Mouse (Mus musculus): ENCODE measurements at regions not wholly inside any gene's neighbourhood (a gene's known extent, or its start where the extent isn't known, plus 50 kb on each side); places are given as distances from the start of the nearest gene placed in this dataset.

DNA sequence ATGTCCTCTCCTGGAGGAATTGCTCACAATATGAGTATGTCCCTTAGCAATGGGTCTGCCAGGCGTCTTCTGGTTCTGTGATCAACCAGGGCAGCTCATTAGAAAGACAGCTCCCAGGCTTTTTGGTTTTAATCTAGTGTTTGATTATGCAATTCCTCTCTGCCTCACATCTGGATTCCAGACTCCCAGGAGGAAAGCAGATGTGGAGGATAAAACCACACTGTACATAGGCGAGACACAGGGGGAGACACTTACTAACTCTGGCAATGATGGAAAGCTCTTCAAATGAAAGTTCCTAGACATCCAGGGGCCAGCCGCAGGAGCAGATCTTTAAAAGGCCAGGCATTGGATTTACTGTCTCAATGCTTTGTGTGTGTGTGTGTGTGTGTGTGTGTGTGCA, 116.4 kb upstream of the Tet2 start:
- Histone ChIP-seq H3K4me1 (ENCODE audit: control insufficient read depth, insufficient read depth, insufficient read length) (peaks cover 5% of the 10 kb centered on the region; the same call in 1 of the 2 replicates), H3K27ac (ENCODE audit: insufficient read depth, low read length) (no peak overlapping the region), H3K27me3 (ENCODE audit: control insufficient read depth, insufficient read depth, low read length) (no peaks in the 10 kb centered on the region), H3K4me3 (ENCODE audit: extremely low read depth, insufficient read depth, insufficient read length) (no peak overlapping the region), H3K36me3 (ENCODE audit: control insufficient read depth, insufficient read depth, low read length) (no peaks in the 10 kb centered on the region)
- no peak for DNase-seq (ENCODE audit: low read depth in 1 of 2, low spot score in 2 of 2)
- 93% methylated on average over 3 of the region's 3 CpGs for WGBS
- TF ChIP-seq CTCF (IDR thresholded peaks at IDR 0.05; ENCODE audit: extremely low read depth, insufficient read depth, insufficient read length, insufficient replicate concordance) (no peak), POLR2A (IDR thresholded peaks at IDR 0.05; ENCODE audit: low read depth, low read length) (no peak)

- H3K4me1 ChIP-seq (ENCODE audit: control insufficient read depth, insufficient read depth, insufficient read length): no peaks in the 10 kb centered on the region
Measured at GRCm38 (mm10) chr3:133664914-133665313, 120.0 kb upstream of the Tet2 start.

DNA sequence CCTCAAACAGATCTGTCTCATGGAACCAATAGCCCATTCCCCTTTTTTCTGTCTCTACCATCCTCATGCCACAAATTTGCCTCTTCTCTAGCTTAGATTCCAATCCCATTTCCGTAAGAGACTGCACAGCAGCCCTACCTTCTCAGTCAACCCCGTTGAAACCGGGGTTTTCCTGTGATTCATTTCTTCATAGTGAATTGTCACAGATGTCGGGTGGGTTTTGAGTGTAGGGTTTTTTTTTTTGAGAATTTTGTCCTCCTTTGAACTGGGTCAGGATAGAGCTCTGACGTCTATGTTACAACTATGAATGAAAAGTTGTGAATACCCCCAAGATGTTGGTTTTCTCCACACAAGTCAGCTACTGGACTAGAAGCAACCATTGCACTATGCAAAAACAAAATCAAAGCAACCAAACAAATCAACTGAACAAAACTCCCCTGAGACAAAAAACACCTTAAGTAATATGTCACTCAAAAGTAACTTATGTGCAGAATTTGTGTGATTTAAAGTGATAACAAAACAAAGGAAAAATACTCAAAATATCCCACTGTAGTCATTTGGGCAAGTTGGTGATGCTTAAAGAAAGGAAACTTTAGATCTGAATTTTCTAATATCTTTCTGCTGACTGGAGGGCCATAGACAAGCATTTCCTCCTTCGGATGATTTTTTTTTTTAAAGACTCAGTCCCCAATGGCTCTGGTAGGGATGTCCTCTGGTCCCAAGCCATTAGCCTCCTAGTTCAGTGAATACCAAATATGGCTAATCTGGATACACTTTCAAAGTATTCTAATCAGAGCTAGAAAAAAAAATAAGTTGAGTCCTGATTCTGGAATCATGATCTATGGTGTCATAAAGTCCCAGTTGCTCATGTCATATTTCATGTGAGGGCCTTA, 120.7 kb upstream of the Tet2 start:
- Histone ChIP-seq H3K36me3 (ENCODE audit: control insufficient read depth, insufficient read depth, low read length) (no peaks in the 10 kb centered on the region), H3K27me3 (ENCODE audit: control insufficient read depth, insufficient read depth, low read length) (no peaks in the 10 kb centered on the region), H3K4me1 (ENCODE audit: control insufficient read depth, insufficient read depth, insufficient read length) (no peaks in the 10 kb centered on the region), H3K27ac (ENCODE audit: insufficient read depth, low read length) (no peak overlapping the region), H3K4me3 (ENCODE audit: extremely low read depth, insufficient read depth, insufficient read length) (no peak overlapping the region)
- no peak for TF ChIP-seq CTCF (IDR thresholded peaks at IDR 0.05; ENCODE audit: extremely low read depth, insufficient read depth, insufficient read length, insufficient replicate concordance)
- no peak for TF ChIP-seq POLR2A (IDR thresholded peaks at IDR 0.05; ENCODE audit: low read depth, low read length)
- 88% methylated on average over 6 of the region's 6 CpGs for WGBS
- no peak for DNase-seq (ENCODE audit: low read depth in 1 of 2, low spot score in 2 of 2)

More at GRCm38 (mm10) chr3:133664914-133665313, 120.0 kb upstream of the Tet2 start:
- no peaks in the 10 kb centered on the region for H3K27me3 ChIP-seq (ENCODE audit: control insufficient read depth, insufficient read depth, low read length)
- no peak overlapping the region for H3K4me3 ChIP-seq (ENCODE audit: extremely low read depth, insufficient read depth, insufficient read length)
- no peak overlapping the region for H3K27ac ChIP-seq (ENCODE audit: insufficient read depth, low read length)
- WGBS: 84% methylated on average over 3 of the region's 3 CpGs
- H3K36me3 ChIP-seq (ENCODE audit: control insufficient read depth, insufficient read depth, low read length): no peaks in the 10 kb centered on the region
- no peak for DNase-seq (ENCODE audit: low read depth in 1 of 2, low spot score in 2 of 2)
- no peak for TF ChIP-seq POLR2A (IDR thresholded peaks at IDR 0.05; ENCODE audit: low read depth, low read length)
- no peak for TF ChIP-seq CTCF (IDR thresholded peaks at IDR 0.05; ENCODE audit: extremely low read depth, insufficient read depth, insufficient read length, insufficient replicate concordance)

- H3K27me3 ChIP-seq (ENCODE audit: control insufficient read depth, insufficient read depth, low read length): no peaks in the 10 kb centered on the region
- DNase-seq (ENCODE audit: low read depth in 1 of 2, low spot score in 2 of 2): no peak
Measured at GRCm38 (mm10) chr3:133672742-133673447, 128.0 kb upstream of the Tet2 start.

GRCm38 (mm10) chr3:133677892-133678291, 133.0 kb upstream of the Tet2 start:
- 89% methylated on average over 1 of the region's 1 CpGs for WGBS
- Histone ChIP-seq H3K27me3 (ENCODE audit: control insufficient read depth, insufficient read depth, low read length) (no peaks in the 10 kb centered on the region), H3K27ac (ENCODE audit: insufficient read depth, low read length) (no peak overlapping the region), H3K36me3 (ENCODE audit: control insufficient read depth, insufficient read depth, low read length) (no peaks in the 10 kb centered on the region), H3K4me3 (ENCODE audit: extremely low read depth, insufficient read depth, insufficient read length) (no peak overlapping the region), H3K4me1 (ENCODE audit: control insufficient read depth, insufficient read depth, insufficient read length) (no peaks in the 10 kb centered on the region)
- TF ChIP-seq CTCF (IDR thresholded peaks at IDR 0.05; ENCODE audit: extremely low read depth, insufficient read depth, insufficient read length, insufficient replicate concordance): no peak
- TF ChIP-seq POLR2A (IDR thresholded peaks at IDR 0.05; ENCODE audit: low read depth, low read length): no peak
- no peak for DNase-seq (ENCODE audit: low read depth in 1 of 2, low spot score in 2 of 2)

More at GRCm38 (mm10) chr3:133672742-133673447, 128.0 kb upstream of the Tet2 start:
- no peak for TF ChIP-seq CTCF (IDR thresholded peaks at IDR 0.05; ENCODE audit: extremely low read depth, insufficient read depth, insufficient read length, insufficient replicate concordance)
- no peak for TF ChIP-seq POLR2A (IDR thresholded peaks at IDR 0.05; ENCODE audit: low read depth, low read length)
- Histone ChIP-seq H3K4me1 (ENCODE audit: control insufficient read depth, insufficient read depth, insufficient read length) (no peaks in the 10 kb centered on the region), H3K27ac (ENCODE audit: insufficient read depth, low read length) (no peak overlapping the region), H3K36me3 (ENCODE audit: control insufficient read depth, insufficient read depth, low read length) (no peaks in the 10 kb centered on the region), H3K4me3 (ENCODE audit: extremely low read depth, insufficient read depth, insufficient read length) (no peak overlapping the region)
- WGBS: 89% methylated on average over 10 of the region's 10 CpGs

DNA sequence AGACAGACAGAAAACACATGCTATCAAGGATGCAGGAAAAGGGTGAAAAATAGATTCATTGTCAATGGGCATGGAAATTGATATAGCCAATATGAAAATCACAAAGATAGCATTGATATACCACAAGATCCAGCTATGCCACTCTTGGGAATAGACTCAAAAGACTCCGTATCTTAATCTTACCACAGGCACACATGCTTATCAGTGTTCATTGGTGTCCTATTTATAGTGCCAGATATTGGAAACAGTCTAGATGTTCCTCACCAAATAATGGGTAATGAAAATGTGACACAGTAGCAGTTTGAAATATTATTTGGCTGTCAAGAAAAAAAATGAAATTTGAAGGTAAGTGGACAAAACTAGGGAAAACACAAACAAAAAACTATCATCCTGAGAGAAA, 135.0 kb upstream of the Tet2 start:
- Histone ChIP-seq H3K4me3 (ENCODE audit: extremely low read depth, insufficient read depth, insufficient read length) (no peak overlapping the region), H3K27ac (ENCODE audit: insufficient read depth, low read length) (no peak overlapping the region), H3K4me1 (ENCODE audit: control insufficient read depth, insufficient read depth, insufficient read length) (no peaks in the 10 kb centered on the region), H3K36me3 (ENCODE audit: control insufficient read depth, insufficient read depth, low read length) (no peaks in the 10 kb centered on the region), H3K27me3 (ENCODE audit: control insufficient read depth, insufficient read depth, low read length) (no peaks in the 10 kb centered on the region)
- 81% methylated on average over 1 of the region's 1 CpGs for WGBS
- no peak for DNase-seq (ENCODE audit: low read depth in 1 of 2, low spot score in 2 of 2)
- no peak for TF ChIP-seq POLR2A (IDR thresholded peaks at IDR 0.05; ENCODE audit: low read depth, low read length)
- no peak for TF ChIP-seq CTCF (IDR thresholded peaks at IDR 0.05; ENCODE audit: extremely low read depth, insufficient read depth, insufficient read length, insufficient replicate concordance)
